29 mouse cellular contexts compared by ENCODE assay signal in genomic region chr17:35131038-35131437, GRCm38 (mm10). TPM values are rescaled to one million over a fixed set of nuclear protein-coding genes. Genes with fewer than 3 reads are reported as not detected.
A peak's percentile ranks its signal among the peaks of the same experiment; 100 is the strongest.
DNase-seq lines count a peak whose midpoint lies in the region; ATAC-seq and TF ChIP-seq lines count a peak whose summit lies in the region.
"Had no signal": no experiment of that assay in that cellular context is flagged by ENCODE, and none has a peak within 500 bp of the region (broad histone marks: within the 10 kb centered on the region; RNA-seq: fewer than 3 reads in every experiment).

No protein-coding gene starts in this region.

- no peaks in the 10 kb centered on the region for H3K27me3 ChIP-seq in hindbrain, embryonic 13.5 days
- no peaks in the 10 kb centered on the region for H3K27me3 ChIP-seq in hindbrain, embryonic 10.5 days (ENCODE audit: insufficient read depth, poor library complexity, severe bottlenecking)
- no peaks in the 10 kb centered on the region for H3K27me3 ChIP-seq in liver, adult 2 months (ENCODE audit: control insufficient read depth, insufficient read depth, low read length)
- no peaks in the 10 kb centered on the region for H3K27me3 ChIP-seq in liver, embryonic 13.5 days
- H3K27me3 ChIP-seq in myocyte (ENCODE audit: control insufficient read depth, insufficient read depth, insufficient read length), result no peaks in the 10 kb centered on the region
- H3K27me3 ChIP-seq: embryonic facial prominence, embryonic 15.5 days; heart, embryonic 13.5 days; neural tube, embryonic 12.5 days had no signal

- peaks cover 24% of the 10 kb centered on the region for H3K4me1 ChIP-seq in hindbrain, embryonic 13.5 days (replicated peaks)
- peaks cover 26% of the 10 kb centered on the region for H3K4me1 ChIP-seq in hindbrain, embryonic 10.5 days (replicated peaks)
- H3K4me1 ChIP-seq in liver, adult 2 months (ENCODE audit: control insufficient read depth, insufficient read depth, low read length), result peaks cover 19% of the 10 kb centered on the region
- H3K4me1 ChIP-seq in liver, embryonic 13.5 days (replicated peaks), result peaks cover 58% of the 10 kb centered on the region

- H3K36me3 ChIP-seq in hindbrain, embryonic 13.5 days, result peaks cover 12% of the 10 kb centered on the region
- H3K36me3 ChIP-seq in hindbrain, embryonic 10.5 days, result peaks cover 17% of the 10 kb centered on the region; the same call in 1 of the 2 replicates
- peaks cover 7% of the 10 kb centered on the region; the same call in 1 of the 2 replicates for H3K36me3 ChIP-seq in liver, adult 2 months (ENCODE audit: control insufficient read depth, insufficient read depth, low read length)
- H3K36me3 ChIP-seq in liver, embryonic 13.5 days, result peaks cover 21% of the 10 kb centered on the region
- no peaks in the 10 kb centered on the region for H3K36me3 ChIP-seq in myocyte (ENCODE audit: control insufficient read depth, insufficient read depth)
- H3K36me3 ChIP-seq: neural tube, embryonic 12.5 days had no signal

- H3K9me3 ChIP-seq in hindbrain, embryonic 13.5 days, result no peaks in the 10 kb centered on the region
- no peaks in the 10 kb centered on the region for H3K9me3 ChIP-seq in hindbrain, embryonic 10.5 days
- no peaks in the 10 kb centered on the region for H3K9me3 ChIP-seq in liver, embryonic 13.5 days (replicated peaks)
- H3K9me3 ChIP-seq: embryonic facial prominence, embryonic 15.5 days; heart, embryonic 13.5 days; neural tube, embryonic 12.5 days had no signal

- no peak for DNase-seq in hindbrain, embryonic 10.5 days (ENCODE audit: low spot score)
- DNase-seq in liver, adult 2 months (ENCODE audit: extremely low read depth, low read depth, low spot score), result no peak
- DNase-seq in liver, result no peak
- no peak for DNase-seq in liver, embryonic 13.5 days
- DNase-seq in urinary bladder, postnatal 10 days (ENCODE audit: low spot score), result no peak
- DNase-seq in lung, postnatal 10 days, result no peak
- DNase-seq: adrenal gland, postnatal 14 days; cerebellum, adult 11-12 months; cerebellum, postnatal 14 days; gastrocnemius, postnatal 36 days; heart, adult 2 months; heart, postnatal 10 days; layer of hippocampus, adult 9-11 months; lung, adult 18-20 months; right cerebral cortex, adult 18-20 months; spleen, adult 18-20 months; thymus, postnatal 25 days had no signal

- no peak overlapping the region for H3K4me3 ChIP-seq in hindbrain, embryonic 13.5 days
- H3K4me3 ChIP-seq in hindbrain, embryonic 10.5 days, result no peak overlapping the region
- H3K4me3 ChIP-seq in liver, adult 2 months (ENCODE audit: insufficient read depth, low read depth, low read length), result peak overlapping the region; percentile 69
- peak overlapping the region; percentile 51 for H3K4me3 ChIP-seq in liver, embryonic 13.5 days (replicated peaks)
- H3K4me3 ChIP-seq in myocyte, result no peak overlapping the region
- H3K4me3 ChIP-seq: embryonic facial prominence, embryonic 15.5 days; heart, adult 2 months; heart, embryonic 13.5 days; neural tube, embryonic 12.5 days had no signal

- H3K79me2 ChIP-seq in liver, adult 2 months (ENCODE audit: control insufficient read depth, insufficient read depth, low read length), result peaks cover 19% of the 10 kb centered on the region; the same call in 1 of the 2 replicates
- peaks cover 31% of the 10 kb centered on the region for H3K79me2 ChIP-seq in myocyte (ENCODE audit: control insufficient read depth, insufficient read depth)

- TF ChIP-seq POLR2A in liver, adult 2 months (IDR thresholded peaks at IDR 0.05; ENCODE audit: extremely low read depth, insufficient read depth, low read length), result no peak
- TF ChIP-seq POLR2A in myocyte (IDR thresholded peaks at IDR 0.05; ENCODE audit: insufficient read length, low read depth), result no peak

- peak overlapping the region; percentile 36; the same call in 1 of the 2 replicates for H3K9ac ChIP-seq in hindbrain, embryonic 13.5 days
- peak overlapping the region; percentile 80 for H3K9ac ChIP-seq in liver, adult 2 months (ENCODE audit: low read depth, low read length)
- peak overlapping the region; percentile 50 for H3K9ac ChIP-seq in liver, embryonic 13.5 days
- H3K9ac ChIP-seq: embryonic facial prominence, embryonic 15.5 days; heart, embryonic 13.5 days; neural tube, embryonic 12.5 days had no signal

- H3K4me2 ChIP-seq in hindbrain, embryonic 13.5 days, result no peak overlapping the region
- H3K4me2 ChIP-seq in liver, embryonic 13.5 days, result peak overlapping the region; percentile 59
- no peak overlapping the region for H3K4me2 ChIP-seq in myocyte (ENCODE audit: low read depth)
- H3K4me2 ChIP-seq: embryonic facial prominence, embryonic 15.5 days; heart, embryonic 13.5 days; midbrain, embryonic 11.5 days; neural tube, embryonic 12.5 days had no signal

- no peak overlapping the region for H3ac ChIP-seq in myocyte (ENCODE audit: control insufficient read depth, insufficient read length)

- 91% methylated on average over 8 of the region's 8 CpGs for WGBS in hindbrain, embryonic 13.5 days
- 91% methylated on average over 8 of the region's 8 CpGs for WGBS in hindbrain, embryonic 10.5 days
- WGBS in liver, adult 2 months, result 23% methylated on average over 8 of the region's 8 CpGs
- WGBS in liver, embryonic 13.5 days (ENCODE audit: insufficient replicate concordance), result 72% methylated on average over 8 of the region's 8 CpGs

- H3K27ac ChIP-seq in hindbrain, embryonic 13.5 days, result no peak overlapping the region
- no peak overlapping the region for H3K27ac ChIP-seq in hindbrain, embryonic 10.5 days
- peak overlapping the region; percentile 85 for H3K27ac ChIP-seq in liver, adult 2 months (replicated peaks; ENCODE audit: insufficient read depth, low read depth, low read length)
- peak overlapping the region; percentile 53 for H3K27ac ChIP-seq in liver, embryonic 13.5 days
- H3K27ac ChIP-seq: embryonic facial prominence, embryonic 15.5 days; heart, adult 2 months; heart, embryonic 13.5 days; neural tube, embryonic 12.5 days had no signal

- no peak for TF ChIP-seq CTCF in liver, adult 2 months (IDR thresholded peaks at IDR 0.05; ENCODE audit: low read depth, low read length)

- ATAC-seq in hindbrain, embryonic 13.5 days (ENCODE audit: low FRiP score), result no peak
- no peak for ATAC-seq in liver, embryonic 13.5 days (ENCODE audit: low read depth)
- ATAC-seq: CD4-positive, CD25-positive, alpha-beta regulatory T cell, adult 4 months; forebrain, embryonic 14.5 days; hindbrain, embryonic 16.5 days; lung, postnatal 0 days; midbrain, embryonic 16.5 days had no signal

TF ChIP-seq in myocyte, 11 proteins besides CTCF, POLR2A, EP300 and RAD21:
- TF ChIP-seq POLR2AphosphoS2 (IDR thresholded peaks at IDR 0.05; ENCODE audit: insufficient read length, low read depth), result peak; percentile 40
- TF ChIP-seq MYOD1 (IDR thresholded peaks at IDR 0.05; ENCODE audit: control insufficient read depth in 1 of 3, insufficient read length in 2 of 3, low read depth in 2 of 3), result no peak

RNA-seq across cellular contexts. Expression of gene Apom, which starts 0.8 kb away (rescaled TPM):
- polyA plus RNA-seq in hindbrain, embryonic 13.5 days (2015; fragmentation: Nextera tagmentation; extraction: Ambion mirVana), result 0.34 and 0.84 TPM in 2 replicates
- polyA plus RNA-seq in hindbrain, embryonic 10.5 days (2016; fragmentation: Nextera tagmentation; extraction: Ambion mirVana), result 0.16 and 0.49 TPM in 2 replicates
- total RNA-seq in liver, adult 2 months (2014; rRNA removed), result 432 and 465 TPM in 2 replicates
- 510 and 575 TPM in 2 replicates for polyA plus RNA-seq in liver, adult 2 months (2012; rRNA removed)
- 553 and 573 TPM in 2 replicates for polyA plus RNA-seq in liver, embryonic 13.5 days (2015; fragmentation: Nextera tagmentation; extraction: Ambion mirVana)
- 0.18 TPM for polyA plus RNA-seq in myocyte (2012; fragmentation: generic; extraction: Trizol)
- total RNA-seq: gastrocnemius, postnatal 36 days; heart, adult 2 months; heart, postnatal 10 days; hematopoietic stem cell, adult 5-6 weeks had no signal
- polyA plus RNA-seq: embryonic facial prominence, embryonic 15.5 days; heart, adult 2 months; hindbrain, embryonic 16.5 days had no signal

RNA-seq across cellular contexts. Expression of gene Bag6, which starts 3.9 kb away (rescaled TPM):
- 76.5 and 81.9 TPM in 2 replicates for polyA plus RNA-seq in hindbrain, embryonic 13.5 days (2015; fragmentation: Nextera tagmentation; extraction: Ambion mirVana)
- 70.3 and 77.6 TPM in 2 replicates for polyA plus RNA-seq in hindbrain, embryonic 10.5 days (2016; fragmentation: Nextera tagmentation; extraction: Ambion mirVana)
- 28.1 and 40.9 TPM in 2 replicates for total RNA-seq in liver, adult 2 months (2014; rRNA removed)
- 88.4 and 119 TPM in 2 replicates for polyA plus RNA-seq in liver, adult 2 months (2012; rRNA removed)
- 22.4 and 27.4 TPM in 2 replicates for polyA plus RNA-seq in liver, embryonic 13.5 days (2015; fragmentation: Nextera tagmentation; extraction: Ambion mirVana)
- 271 TPM for polyA plus RNA-seq in myocyte (2012; fragmentation: generic; extraction: Trizol)

RNA-seq across cellular contexts. Expression of gene D17H6S53E, which starts 4.9 kb away (rescaled TPM):
- 10.2 and 11.2 TPM in 2 replicates for polyA plus RNA-seq in hindbrain, embryonic 13.5 days (2015; fragmentation: Nextera tagmentation; extraction: Ambion mirVana)
- polyA plus RNA-seq in hindbrain, embryonic 10.5 days (2016; fragmentation: Nextera tagmentation; extraction: Ambion mirVana), result 10.0 and 10.2 TPM in 2 replicates
- 9.8 and 11.4 TPM in 2 replicates for total RNA-seq in liver, adult 2 months (2014; rRNA removed)
- 12.4 and 18.3 TPM in 2 replicates for polyA plus RNA-seq in liver, adult 2 months (2012; rRNA removed)
- 3.1 and 3.6 TPM in 2 replicates for polyA plus RNA-seq in liver, embryonic 13.5 days (2015; fragmentation: Nextera tagmentation; extraction: Ambion mirVana)
- polyA plus RNA-seq in myocyte (2012; fragmentation: generic; extraction: Trizol), result 12.8 TPM

RNA-seq across cellular contexts. Expression of gene Csnk2b, which starts 9.2 kb away (rescaled TPM):
- 317 and 322 TPM in 2 replicates for polyA plus RNA-seq in hindbrain, embryonic 13.5 days (2015; fragmentation: Nextera tagmentation; extraction: Ambion mirVana)
- polyA plus RNA-seq in hindbrain, embryonic 10.5 days (2016; fragmentation: Nextera tagmentation; extraction: Ambion mirVana), result 303 and 328 TPM in 2 replicates
- total RNA-seq in liver, adult 2 months (2014; rRNA removed), result 60.9 and 111 TPM in 2 replicates
- 215 and 228 TPM in 2 replicates for polyA plus RNA-seq in liver, adult 2 months (2012; rRNA removed)
- 176 and 182 TPM in 2 replicates for polyA plus RNA-seq in liver, embryonic 13.5 days (2015; fragmentation: Nextera tagmentation; extraction: Ambion mirVana)
- 320 TPM for polyA plus RNA-seq in myocyte (2012; fragmentation: generic; extraction: Trizol)

RNA-seq across cellular contexts. Expression of gene Gpank1, which starts 9.8 kb away (rescaled TPM):
- polyA plus RNA-seq in hindbrain, embryonic 13.5 days (2015; fragmentation: Nextera tagmentation; extraction: Ambion mirVana), result 21.6 and 24.4 TPM in 2 replicates
- 33.1 and 33.5 TPM in 2 replicates for polyA plus RNA-seq in hindbrain, embryonic 10.5 days (2016; fragmentation: Nextera tagmentation; extraction: Ambion mirVana)
- 9.6 and 9.8 TPM in 2 replicates for total RNA-seq in liver, adult 2 months (2014; rRNA removed)
- polyA plus RNA-seq in liver, adult 2 months (2012; rRNA removed), result 10.5 and 11.4 TPM in 2 replicates
- 14.1 and 14.8 TPM in 2 replicates for polyA plus RNA-seq in liver, embryonic 13.5 days (2015; fragmentation: Nextera tagmentation; extraction: Ambion mirVana)
- 17.4 TPM for polyA plus RNA-seq in myocyte (2012; fragmentation: generic; extraction: Trizol)

Comparison
In these comparisons a context has a peak if more than half of its experiments do, and no peak if none do; other contexts are left out.
1. H3K27ac ChIP-seq: peak in liver, adult 2 months (single experiment) and liver, embryonic 13.5 days (single experiment); none in hindbrain, embryonic 13.5 days (single experiment) and hindbrain, embryonic 10.5 days (single experiment).
2. H3K4me3 ChIP-seq: peak in liver, adult 2 months (single experiment) and liver, embryonic 13.5 days (single experiment); none in hindbrain, embryonic 13.5 days (single experiment), hindbrain, embryonic 10.5 days (single experiment) and myocyte (single experiment).
3. RNA of gene Apom, which starts 0.8 kb away (polyA plus RNA-seq): 510 to 575 TPM in liver, adult 2 months and 553 to 573 TPM in liver, embryonic 13.5 days; 0.34 to 0.84 TPM in hindbrain, embryonic 13.5 days, 0.18 TPM in myocyte (single experiment) and 0.16 to 0.49 TPM in hindbrain, embryonic 10.5 days; every median in the first group is over 100 times any median in the second.
4. Peak in every context shown above with its lines, with median percentiles within 50 percentile points of each other: H3K9ac ChIP-seq.